In the genomic region with DNA sequence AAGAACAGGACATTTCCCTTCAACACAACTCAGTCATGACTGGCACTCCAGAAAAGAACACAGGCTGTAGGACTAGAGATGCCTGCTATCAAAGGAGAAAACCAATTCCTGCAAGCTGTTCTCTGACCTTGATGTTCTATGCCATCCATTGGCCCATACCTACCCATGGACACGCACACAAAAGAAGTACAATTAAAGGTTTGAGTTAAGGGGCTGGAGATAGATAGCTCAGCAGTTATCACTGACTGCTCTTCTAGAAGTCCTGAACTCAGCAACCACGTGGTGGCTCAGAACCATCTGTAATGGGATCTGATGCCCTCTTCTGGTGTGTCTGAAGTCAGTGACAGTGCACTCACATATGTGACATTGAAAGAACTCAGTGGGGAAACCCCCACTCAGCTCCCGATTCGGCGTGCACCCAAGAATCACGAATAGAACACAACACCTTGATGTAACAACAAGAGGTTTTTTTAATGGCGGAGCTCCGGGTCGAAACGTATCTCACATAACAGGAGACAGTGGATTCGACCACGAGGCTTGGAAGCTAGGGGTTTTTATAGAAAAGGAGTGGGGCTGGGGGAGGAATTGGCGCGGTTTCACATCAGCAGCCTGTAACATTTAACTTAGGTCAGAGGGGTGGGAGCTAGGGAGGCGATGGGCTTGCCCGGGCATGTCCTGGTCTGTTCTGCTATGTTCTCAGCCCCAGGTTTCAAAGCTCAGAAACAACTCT, we compare ENCODE assay signal across 8 mouse cellular contexts. TPM values are rescaled to one million over a fixed set of nuclear protein-coding genes. Genes with fewer than 3 reads are reported as not detected.
A peak's percentile ranks its signal among the peaks of the same experiment; 100 is the strongest.
DNase-seq lines count a peak whose midpoint lies in the region; ATAC-seq and TF ChIP-seq lines count a peak whose summit lies in the region.
"Not testable (repeated sequence)": the region's sequence is repeated elsewhere in the genome, so short reads cannot be mapped to it uniquely, and the experiment has no call there.

No protein-coding gene starts in this region.

- not testable (repeated sequence) for TF ChIP-seq CTCF in embryonic fibroblast, embryonic 13.5 days (IDR thresholded peaks at IDR 0.05; ENCODE audit: borderline replicate concordance, insufficient read depth, low read length)

- H3K27ac ChIP-seq in embryonic fibroblast, embryonic 13.5 days (ENCODE audit: insufficient read depth, low read length): peak overlapping the region; percentile 99
- H3K27ac ChIP-seq in heart, embryonic 11.5 days (ENCODE audit: low read depth, low read length); hindbrain, embryonic 16.5 days (ENCODE audit: low read depth, low read length); limb, embryonic 12.5 days; lung, embryonic 16.5 days (ENCODE audit: low read length); neural tube, embryonic 11.5 days (ENCODE audit: low read depth, low read length): not testable (repeated sequence)

- H3K9ac ChIP-seq in heart, embryonic 11.5 days (ENCODE audit: low read depth, low read length): peak overlapping the region; percentile 88
- not testable (repeated sequence) for H3K9ac ChIP-seq in hindbrain, embryonic 16.5 days (ENCODE audit: low read depth, low read length); neural tube, embryonic 11.5 days (ENCODE audit: low read length)
- H3K9ac ChIP-seq in limb, embryonic 12.5 days (replicated peaks): peak overlapping the region; percentile 81; the same call in 1 of the 2 replicates
- H3K9ac ChIP-seq in lung, embryonic 16.5 days (ENCODE audit: low read length): peak overlapping the region; percentile 83

- TF ChIP-seq POLR2A in embryonic fibroblast, embryonic 13.5 days (IDR thresholded peaks at IDR 0.05; ENCODE audit: low read depth, low read length): not testable (repeated sequence)

- H3K36me3 ChIP-seq in heart, embryonic 11.5 days (ENCODE audit: control insufficient read depth, insufficient read depth, low read length): peaks cover 23% of the 10 kb centered on the region
- peaks cover 15% of the 10 kb centered on the region for H3K36me3 ChIP-seq in hindbrain, embryonic 16.5 days (ENCODE audit: control insufficient read depth, insufficient read depth, low read length)
- H3K36me3 ChIP-seq in limb, embryonic 12.5 days: peaks cover 31% of the 10 kb centered on the region
- peaks cover 19% of the 10 kb centered on the region for H3K36me3 ChIP-seq in lung, embryonic 16.5 days (ENCODE audit: control insufficient read depth, insufficient read depth, low read length)
- peaks cover 12% of the 10 kb centered on the region for H3K36me3 ChIP-seq in neural tube, embryonic 11.5 days (ENCODE audit: control insufficient read depth, insufficient read depth, low read length)

- not testable (repeated sequence) for H3K4me1 ChIP-seq in embryonic fibroblast, embryonic 13.5 days (ENCODE audit: control insufficient read depth, insufficient read depth, low read length); heart, embryonic 11.5 days (ENCODE audit: control insufficient read depth, insufficient read depth, low read length); lung, embryonic 16.5 days (replicated peaks; ENCODE audit: control insufficient read depth, insufficient read depth, low read length); neural tube, embryonic 11.5 days (ENCODE audit: control insufficient read depth, insufficient read depth, low read length)
- H3K4me1 ChIP-seq in hindbrain, embryonic 16.5 days (ENCODE audit: control insufficient read depth, insufficient read depth, low read depth, low read length): peaks cover 10% of the 10 kb centered on the region
- peaks cover 11% of the 10 kb centered on the region for H3K4me1 ChIP-seq in limb, embryonic 12.5 days (replicated peaks)

- ATAC-seq in heart, embryonic 11.5 days (replicated peaks; ENCODE audit: insufficient number of reproducible peaks, low FRiP score, low TSS enrichment); hindbrain, embryonic 16.5 days; limb, embryonic 12.5 days (ENCODE audit: insufficient number of reproducible peaks, insufficient read depth, low FRiP score, low TSS enrichment, low read depth); lung, embryonic 16.5 days (ENCODE audit: low read depth); neural tube, embryonic 11.5 days (ENCODE audit: insufficient read depth, low FRiP score, low TSS enrichment): not testable (repeated sequence)

- H3K4me3 ChIP-seq in embryonic fibroblast, embryonic 13.5 days (ENCODE audit: insufficient read depth, low read length): peak overlapping the region; percentile 90
- H3K4me3 ChIP-seq in heart, embryonic 11.5 days (ENCODE audit: low read depth, low read length): peak overlapping the region; percentile 72
- not testable (repeated sequence) for H3K4me3 ChIP-seq in hindbrain, embryonic 16.5 days (ENCODE audit: low read length)
- H3K4me3 ChIP-seq in limb, embryonic 12.5 days (replicated peaks): peak overlapping the region; percentile 67
- H3K4me3 ChIP-seq in lung, embryonic 16.5 days (ENCODE audit: low read length): peak overlapping the region; percentile 77
- peak overlapping the region; percentile 41; the same call in 1 of the 2 replicates for H3K4me3 ChIP-seq in neural tube, embryonic 11.5 days (ENCODE audit: low read depth, low read length)

- DNase-seq in 416B (ENCODE audit: low read depth): peak; percentile 64
- DNase-seq in NIH3T3 (ENCODE audit: low read depth): peak; percentile 44
- DNase-seq in neural tube, embryonic 11.5 days (ENCODE audit: low spot score): not testable (repeated sequence)

- peak overlapping the region; percentile 92 for H3K4me2 ChIP-seq in heart, embryonic 11.5 days
- peak overlapping the region; percentile 98 for H3K4me2 ChIP-seq in hindbrain, embryonic 16.5 days (ENCODE audit: low read length)
- peak overlapping the region; percentile 86 for H3K4me2 ChIP-seq in limb, embryonic 12.5 days
- peak overlapping the region; percentile 87 for H3K4me2 ChIP-seq in lung, embryonic 16.5 days (ENCODE audit: low read depth, low read length)
- H3K4me2 ChIP-seq in neural tube, embryonic 11.5 days (ENCODE audit: low read depth): peak overlapping the region; percentile 69

- not testable (repeated sequence) for H3K9me3 ChIP-seq in heart, embryonic 11.5 days (replicated peaks; ENCODE audit: control insufficient read depth, low read length); hindbrain, embryonic 16.5 days (ENCODE audit: control insufficient read depth, low read length); limb, embryonic 12.5 days; lung, embryonic 16.5 days (ENCODE audit: control insufficient read depth, low read length); neural tube, embryonic 11.5 days (ENCODE audit: control insufficient read depth, low read length)

- WGBS in heart, embryonic 11.5 days (ENCODE audit: insufficient replicate concordance): 63% methylated on average over 10 of the region's 16 CpGs
- WGBS in hindbrain, embryonic 16.5 days: 76% methylated on average over 9 of the region's 16 CpGs
- WGBS in limb, embryonic 12.5 days: 71% methylated on average over 13 of the region's 16 CpGs
- WGBS in lung, embryonic 16.5 days: 46% methylated on average over 10 of the region's 16 CpGs
- 73% methylated on average over 10 of the region's 16 CpGs for WGBS in neural tube, embryonic 11.5 days

- not testable (repeated sequence) for H3K27me3 ChIP-seq in heart, embryonic 11.5 days (ENCODE audit: control insufficient read depth, insufficient read depth, low read length); hindbrain, embryonic 16.5 days (replicated peaks; ENCODE audit: control insufficient read depth, insufficient read depth, low read length); limb, embryonic 12.5 days; lung, embryonic 16.5 days (ENCODE audit: control insufficient read depth, insufficient read depth, low read depth, low read length); neural tube, embryonic 11.5 days (ENCODE audit: control insufficient read depth, insufficient read depth, low read length)

RNA-seq across cellular contexts. Expression of gene Myo1g, which starts 5.9 kb away (rescaled TPM):
- 0.11 TPM in 1 of 2 replicates, not detected in the other for polyA plus RNA-seq in embryonic fibroblast, embryonic 13.5 days (2011; ENCODE audit: insufficient read length, low read depth, missing spikeins)
- 0.72 and 0.90 TPM in 2 replicates for polyA plus RNA-seq in heart, embryonic 11.5 days (2014; fragmentation: Nextera tagmentation; extraction: Ambion mirVana)
- 0.35 and 0.40 TPM in 2 replicates for polyA plus RNA-seq in hindbrain, embryonic 16.5 days (2015; fragmentation: Nextera tagmentation; extraction: Ambion mirVana)
- polyA plus RNA-seq in limb, embryonic 12.5 days (2016; fragmentation: Nextera tagmentation; extraction: Ambion mirVana): 0.66 and 1.8 TPM in 2 replicates
- polyA plus RNA-seq in lung, embryonic 16.5 days (2015; fragmentation: Nextera tagmentation; extraction: Ambion mirVana): 3.8 and 5.0 TPM in 2 replicates
- 0.81 and 0.85 TPM in 2 replicates for polyA plus RNA-seq in neural tube, embryonic 11.5 days (2014; fragmentation: Nextera tagmentation; extraction: Ambion mirVana)

RNA-seq across cellular contexts. Expression of gene Ccm2, which starts 20.0 kb away (rescaled TPM):
- 85.9 and 90.2 TPM in 2 replicates for polyA plus RNA-seq in embryonic fibroblast, embryonic 13.5 days (2011; ENCODE audit: insufficient read length, low read depth, missing spikeins)
- 62.9 and 67.9 TPM in 2 replicates for polyA plus RNA-seq in heart, embryonic 11.5 days (2014; fragmentation: Nextera tagmentation; extraction: Ambion mirVana)
- 98.2 and 98.7 TPM in 2 replicates for polyA plus RNA-seq in hindbrain, embryonic 16.5 days (2015; fragmentation: Nextera tagmentation; extraction: Ambion mirVana)
- 98.0 and 100 TPM in 2 replicates for polyA plus RNA-seq in limb, embryonic 12.5 days (2016; fragmentation: Nextera tagmentation; extraction: Ambion mirVana)
- 79.1 and 79.3 TPM in 2 replicates for polyA plus RNA-seq in lung, embryonic 16.5 days (2015; fragmentation: Nextera tagmentation; extraction: Ambion mirVana)
- polyA plus RNA-seq in neural tube, embryonic 11.5 days (2014; fragmentation: Nextera tagmentation; extraction: Ambion mirVana): 95.8 and 103 TPM in 2 replicates

RNA-seq across cellular contexts. Expression of gene Purb, which starts 51.0 kb away (rescaled TPM):
- 38.7 and 43.2 TPM in 2 replicates for polyA plus RNA-seq in embryonic fibroblast, embryonic 13.5 days (2011; ENCODE audit: insufficient read length, low read depth, missing spikeins)
- polyA plus RNA-seq in heart, embryonic 11.5 days (2014; fragmentation: Nextera tagmentation; extraction: Ambion mirVana): 22.3 and 25.5 TPM in 2 replicates
- 11.2 and 11.5 TPM in 2 replicates for polyA plus RNA-seq in hindbrain, embryonic 16.5 days (2015; fragmentation: Nextera tagmentation; extraction: Ambion mirVana)
- 22.6 TPM in 2 replicates for polyA plus RNA-seq in limb, embryonic 12.5 days (2016; fragmentation: Nextera tagmentation; extraction: Ambion mirVana)
- polyA plus RNA-seq in lung, embryonic 16.5 days (2015; fragmentation: Nextera tagmentation; extraction: Ambion mirVana): 31.2 and 32.6 TPM in 2 replicates
- polyA plus RNA-seq in neural tube, embryonic 11.5 days (2014; fragmentation: Nextera tagmentation; extraction: Ambion mirVana): 12.9 and 13.9 TPM in 2 replicates
